Mouse (Mus musculus): ENCODE measurements around the gene Lat2. TPM values are rescaled to one million over a fixed set of nuclear protein-coding genes. Genes with fewer than 3 reads are reported as not detected.

The Lat2 gene
- polyA plus RNA-seq, 1 experiment from 2014 or later: 4.0 TPM

GRCm38 (mm10) chr5:134568030-134568429 is 46.8 kb downstream of the Lat2 start:
- Histone ChIP-seq H3K9ac (no peak overlapping the region), H3K4me3 (replicated peaks) (no peak overlapping the region), H3K4me1 (peaks cover 19% of the 10 kb centered on the region; the same call in 1 of the 2 replicates), H3K36me3 (no peaks in the 10 kb centered on the region), H3K27ac (peak overlapping the region; percentile 81; the same call in 1 of the 2 replicates), H3K27me3 (replicated peaks) (no peaks in the 10 kb centered on the region), H3K4me2 (no peak overlapping the region), H3K9me3 (no peaks in the 10 kb centered on the region)
- 72% methylated on average over 3 of the region's 3 CpGs for WGBS
- no peak for ATAC-seq (ENCODE audit: insufficient read depth, low FRiP score, low read depth)

- ATAC-seq (ENCODE audit: insufficient read depth, low FRiP score, low read depth): no peak
- Histone ChIP-seq H3K4me2 (no peak overlapping the region), H3K9me3 (no peaks in the 10 kb centered on the region), H3K4me3 (replicated peaks) (no peak overlapping the region), H3K4me1 (peaks cover 16% of the 10 kb centered on the region; the same call in 1 of the 2 replicates), H3K27ac (no peak overlapping the region), H3K36me3 (no peaks in the 10 kb centered on the region), H3K27me3 (replicated peaks) (no peaks in the 10 kb centered on the region), H3K9ac (no peak overlapping the region)
- WGBS: 80% methylated on average over 4 of the region's 4 CpGs
Measured at GRCm38 (mm10) chr5:134567445-134567844, 47.4 kb downstream of the Lat2 start.

GRCm38 (mm10) chr5:134565696-134566095 is 49.1 kb downstream of the Lat2 start:
- Histone ChIP-seq H3K4me1 (0 out of 2 replicates have a peak, but pooled peaks cover 8% of the 10 kb centered on the region), H3K9me3 (no peaks in the 10 kb centered on the region), H3K4me3 (replicated peaks) (no peak overlapping the region), H3K27me3 (replicated peaks) (no peaks in the 10 kb centered on the region), H3K9ac (no peak overlapping the region), H3K4me2 (no peak overlapping the region), H3K27ac (no peak overlapping the region), H3K36me3 (no peaks in the 10 kb centered on the region)
- no peak for ATAC-seq (ENCODE audit: insufficient read depth, low FRiP score, low read depth)
- 88% methylated on average over 6 of the region's 6 CpGs for WGBS

- Histone ChIP-seq H3K4me1 (0 out of 2 replicates have a peak, but pooled peaks cover 8% of the 10 kb centered on the region), H3K27me3 (replicated peaks) (no peaks in the 10 kb centered on the region), H3K36me3 (no peaks in the 10 kb centered on the region), H3K9me3 (no peaks in the 10 kb centered on the region), H3K9ac (no peak overlapping the region), H3K27ac (no peak overlapping the region), H3K4me2 (no peak overlapping the region), H3K4me3 (replicated peaks) (no peak overlapping the region)
- WGBS: 97% methylated on average over 2 of the region's 2 CpGs
- no peak for ATAC-seq (ENCODE audit: insufficient read depth, low FRiP score, low read depth)
Measured at GRCm38 (mm10) chr5:134564272-134564671, 50.6 kb downstream of the Lat2 start.

DNA sequence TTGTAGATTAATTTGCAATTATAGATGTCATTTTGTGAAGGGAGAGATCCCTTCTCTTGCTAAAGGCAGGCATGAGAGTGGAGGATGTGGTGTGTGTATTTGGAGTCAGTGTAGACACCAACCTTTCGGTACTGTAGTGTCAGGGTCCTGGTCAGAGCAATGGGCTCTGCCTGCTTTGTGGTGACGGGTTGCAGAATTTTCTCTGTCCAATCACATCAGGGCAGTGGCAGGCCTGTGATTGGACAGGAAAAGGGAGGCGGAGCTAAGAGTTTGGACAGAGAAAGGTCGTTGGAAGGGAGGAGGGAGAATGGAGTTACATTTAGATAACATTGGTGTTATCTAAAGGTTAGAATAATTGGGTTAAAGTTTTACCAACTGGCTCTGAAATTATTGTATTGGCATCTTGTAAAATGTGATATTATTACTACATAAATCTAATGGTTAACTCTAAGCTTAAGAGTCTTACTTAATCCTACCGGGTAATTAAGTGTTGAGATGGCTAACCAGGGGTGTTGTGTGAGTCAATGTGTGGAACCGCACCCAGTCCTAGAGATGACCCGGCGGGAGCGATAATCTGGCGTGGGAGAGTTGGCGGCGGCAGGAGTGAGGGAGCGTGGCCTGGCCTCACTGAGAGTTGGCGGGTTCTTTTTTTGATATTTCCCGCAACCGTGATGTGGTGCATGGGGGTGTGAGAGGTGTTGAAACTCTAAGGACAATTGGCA is 54.2 kb downstream of the Lat2 start:
- WGBS: 71% methylated on average over 16 of the region's 16 CpGs

DNA sequence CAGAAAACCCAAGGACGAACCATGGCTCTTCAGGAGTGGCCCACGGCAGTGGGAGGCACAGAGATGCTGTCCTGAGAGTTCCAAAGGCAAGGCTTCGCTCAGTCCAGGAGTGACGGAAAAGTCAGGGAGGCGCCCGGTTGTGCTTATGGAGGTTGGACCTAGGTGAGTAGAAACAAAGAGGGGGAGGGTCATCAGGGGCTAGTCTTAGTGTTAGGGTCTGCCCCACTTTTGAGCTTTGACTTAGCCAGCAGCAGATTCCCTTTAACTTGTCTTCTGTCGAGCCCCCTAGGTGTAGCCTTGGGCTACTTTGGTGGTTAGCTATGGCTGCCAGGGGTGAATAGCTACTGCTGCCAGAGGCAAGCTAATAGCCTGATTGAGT is 54.8 kb downstream of the Lat2 start, which contains the start of gene Syna:
Gene Syna (minus strand): TSS at position 101 of the 379 bp plus-strand sequence.
- ATAC-seq (ENCODE audit: insufficient read depth, low FRiP score, low read depth): no peak
- Histone ChIP-seq H3K27ac (no peak within 1 kb of the TSS), H3K9ac (no peak within 1 kb of the TSS), H3K4me1 (peaks cover 11% of the 10 kb centered on the region), H3K36me3 (no peaks in the 10 kb centered on the region), H3K27me3 (replicated peaks) (no peaks in the 10 kb centered on the region), H3K4me2 (no peak within 1 kb of the TSS), H3K9me3 (no peaks in the 10 kb centered on the region), H3K4me3 (replicated peaks) (no peak within 1 kb of the TSS)
- WGBS: 87% methylated on average over 7 of the region's 7 CpGs

More for the DNA sequence above, 54.2 kb downstream of the Lat2 start:
- no peak for ATAC-seq (ENCODE audit: insufficient read depth, low FRiP score, low read depth)
- Histone ChIP-seq H3K27me3 (replicated peaks) (no peaks in the 10 kb centered on the region), H3K4me2 (no peak overlapping the region), H3K27ac (no peak overlapping the region), H3K4me3 (replicated peaks) (no peak overlapping the region), H3K9ac (no peak overlapping the region), H3K4me1 (peaks cover 5% of the 10 kb centered on the region), H3K9me3 (no peaks in the 10 kb centered on the region), H3K36me3 (no peaks in the 10 kb centered on the region)

GRCm38 (mm10) chr5:134555463-134556164 is 59.2 kb downstream of the Lat2 start:
- peak overlapping the region; percentile 44 for H3K4me2 ChIP-seq
- H3K9me3 ChIP-seq: no peaks in the 10 kb centered on the region
- peak overlapping the region; percentile 26; the same call in 1 of the 2 replicates for H3K27ac ChIP-seq
- ATAC-seq (ENCODE audit: insufficient read depth, low FRiP score, low read depth): no peak
- no peaks in the 10 kb centered on the region for H3K27me3 ChIP-seq (replicated peaks)
- no peak overlapping the region for H3K4me3 ChIP-seq (replicated peaks)
- no peaks in the 10 kb centered on the region for H3K36me3 ChIP-seq
- H3K9ac ChIP-seq: no peak overlapping the region
- peaks cover 25% of the 10 kb centered on the region for H3K4me1 ChIP-seq
- 9% methylated on average over 20 of the region's 20 CpGs for WGBS

DNA sequence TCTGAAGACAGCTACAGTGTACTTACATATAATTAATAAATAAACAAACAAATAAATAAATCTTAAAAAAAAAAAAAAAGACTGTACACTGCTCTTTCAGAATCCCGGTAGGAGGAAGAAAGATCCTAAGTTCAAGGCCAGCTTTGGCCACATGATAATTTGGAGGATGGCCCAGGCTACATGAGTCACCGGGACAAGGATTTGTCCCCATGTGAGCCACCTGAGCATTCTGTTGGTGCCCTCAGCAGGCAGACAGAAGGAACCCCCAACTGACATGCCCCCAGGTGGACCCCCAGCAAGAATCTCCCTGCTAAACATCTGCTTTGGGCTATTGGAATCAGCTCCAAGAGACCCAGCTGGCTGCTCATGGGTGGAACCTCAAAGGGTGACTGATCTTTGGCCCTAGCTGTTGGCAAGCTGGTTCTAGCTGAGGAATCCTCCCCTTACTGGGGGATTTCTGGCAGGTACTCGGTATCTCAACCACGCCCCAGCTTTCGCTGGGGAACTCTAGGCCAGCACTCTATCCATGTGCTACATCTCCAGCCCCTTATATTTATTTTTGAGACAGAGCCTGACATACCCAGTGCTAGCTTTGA is 60.8 kb downstream of the Lat2 start:
- no peaks in the 10 kb centered on the region for H3K9me3 ChIP-seq
- no peak overlapping the region for H3K4me3 ChIP-seq (replicated peaks)
- ATAC-seq (ENCODE audit: insufficient read depth, low FRiP score, low read depth): no peak
- no peaks in the 10 kb centered on the region for H3K27me3 ChIP-seq (replicated peaks)
- WGBS: 73% methylated on average over 5 of the region's 5 CpGs
- no peak overlapping the region for H3K9ac ChIP-seq
- H3K36me3 ChIP-seq: no peaks in the 10 kb centered on the region
- no peak overlapping the region for H3K4me2 ChIP-seq
- H3K27ac ChIP-seq: no peak overlapping the region
- H3K4me1 ChIP-seq: peaks cover 37% of the 10 kb centered on the region

GRCm38 (mm10) chr5:134552110-134552972 is 62.5 kb downstream of the Lat2 start, which contains the start of gene Clip2:
TSS of gene Clip2 (minus strand) at chr5:134552434.
- Histone ChIP-seq H3K36me3 (no peaks in the 10 kb centered on the region), H3K9me3 (no peaks in the 10 kb centered on the region), H3K4me3 (replicated peaks) (peak within 1 kb of the TSS; percentile 70), H3K4me1 (peaks cover 37% of the 10 kb centered on the region), H3K4me2 (peak within 1 kb of the TSS; percentile 72), H3K27ac (peak within 1 kb of the TSS; percentile 95), H3K9ac (peak within 1 kb of the TSS; percentile 86), H3K27me3 (replicated peaks) (no peaks in the 10 kb centered on the region)
- 1% methylated on average over 59 of the region's 61 CpGs for WGBS
- ATAC-seq (ENCODE audit: insufficient read depth, low FRiP score, low read depth): peak; percentile 91

GRCm38 (mm10) chr5:134551233-134552109 is 63.4 kb downstream of the Lat2 start:
- peak overlapping the region; percentile 70 for H3K4me3 ChIP-seq (replicated peaks)
- H3K36me3 ChIP-seq: no peaks in the 10 kb centered on the region
- H3K27ac ChIP-seq: peak overlapping the region; percentile 95
- H3K9ac ChIP-seq: peak overlapping the region; percentile 86
- no peaks in the 10 kb centered on the region for H3K27me3 ChIP-seq (replicated peaks)
- no peak; the same call in 1 of the 2 replicates for ATAC-seq (ENCODE audit: insufficient read depth, low FRiP score, low read depth)
- H3K4me1 ChIP-seq: peaks cover 37% of the 10 kb centered on the region
- peak overlapping the region; percentile 72 for H3K4me2 ChIP-seq
- H3K9me3 ChIP-seq: no peaks in the 10 kb centered on the region
- WGBS: 1% methylated on average over 52 of the region's 52 CpGs

Measured in stomach, embryonic 15.5 days (tissue).